Mouse (Mus musculus) adrenal gland, postnatal 4 days (tissue): Measurements from ENCODE around the gene Isyna1. TPM values are rescaled to one million over a fixed set of nuclear protein-coding genes. Genes with fewer than 3 reads are reported as not detected.
A peak's percentile ranks its signal among the peaks of the same experiment; 100 is the strongest.

ENCODE experiments used
- DNase-seq, 2 experiments: peaks; one replicate each; pipeline ENCODE4 v3.0.0; 2021 to 2022; ENCODE audit warnings: low spot score in 2 of 2, mixed read lengths in 2 of 2
- total RNA-seq, 2 experiments: library from RNA; stranded (reverse); gene quantifications; 2 replicates each; pipeline ENCODE4 v1.2.3; 2021

The Isyna1 gene
- total RNA-seq, 2 experiments from 2014 or later: 82.6 to 88.9 TPM

GRCm38 (mm10) chr8:70616645-70617044 lies 22.5 kb downstream of the Isyna1 start:
- DNase-seq: no peak

DNA sequence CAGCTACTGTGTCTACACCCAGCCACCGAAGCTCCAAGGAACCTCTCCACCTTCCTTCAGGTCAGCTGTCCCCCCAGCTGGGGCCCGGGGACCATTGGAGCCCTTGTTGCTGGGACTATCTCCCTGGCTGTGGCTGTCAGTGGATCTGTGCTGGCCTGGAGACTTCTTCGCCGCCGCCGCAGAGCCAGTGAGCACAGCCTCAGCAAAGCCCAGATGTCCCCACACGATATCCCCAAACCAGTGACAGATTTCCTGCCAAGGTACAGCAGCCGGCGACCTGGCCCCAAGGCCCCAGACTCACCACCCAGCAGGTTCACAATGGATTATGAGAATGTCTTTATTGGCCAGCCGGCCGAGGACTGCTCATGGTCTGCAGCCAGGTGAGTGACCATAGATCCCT lies 23.8 kb downstream of the Isyna1 start:
- no peak for DNase-seq

DNA sequence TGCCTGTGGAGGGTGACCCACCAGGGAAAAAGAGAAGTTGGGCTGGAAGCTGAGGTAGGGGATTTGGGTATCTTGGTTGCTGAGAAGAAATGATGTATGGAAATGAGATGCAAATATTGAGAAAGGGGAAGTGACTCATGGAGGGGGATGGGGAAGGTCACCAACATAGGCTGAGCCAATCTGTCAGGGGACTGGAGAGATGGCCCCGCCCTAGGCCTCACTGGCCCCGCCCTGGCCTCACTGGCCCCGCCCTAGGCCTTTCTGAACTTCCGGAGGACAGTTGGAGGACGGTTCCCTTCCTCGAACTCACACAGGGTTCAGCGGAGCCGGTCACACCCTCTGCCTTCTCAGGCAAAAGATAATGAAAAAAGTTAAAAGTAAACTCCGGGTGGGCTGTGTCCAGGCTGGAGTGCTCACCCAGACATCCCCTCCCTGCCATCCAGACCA lies 24.7 kb downstream of the Isyna1 start:
- no peak for DNase-seq

DNA sequence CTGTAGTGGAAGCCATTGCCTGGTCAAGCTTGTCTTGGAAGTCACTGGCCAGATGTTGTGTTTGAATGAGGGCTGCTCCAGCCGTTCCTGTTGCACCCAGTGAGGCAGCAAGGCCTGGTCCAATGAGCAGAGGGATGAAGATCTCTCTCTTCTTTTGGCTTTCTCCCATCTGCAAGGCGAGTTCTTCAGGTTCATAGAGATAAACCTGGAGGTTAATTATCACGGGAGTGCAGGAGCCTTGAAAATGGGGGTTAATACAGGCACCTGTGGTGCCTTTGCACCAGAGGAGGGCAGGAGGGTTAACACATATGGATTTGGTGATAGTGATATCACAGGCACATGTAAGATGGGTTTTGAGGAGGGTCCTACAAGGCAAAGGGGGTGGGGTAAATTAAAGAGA lies 28.0 kb downstream of the Isyna1 start:
- no peak for DNase-seq

DNA sequence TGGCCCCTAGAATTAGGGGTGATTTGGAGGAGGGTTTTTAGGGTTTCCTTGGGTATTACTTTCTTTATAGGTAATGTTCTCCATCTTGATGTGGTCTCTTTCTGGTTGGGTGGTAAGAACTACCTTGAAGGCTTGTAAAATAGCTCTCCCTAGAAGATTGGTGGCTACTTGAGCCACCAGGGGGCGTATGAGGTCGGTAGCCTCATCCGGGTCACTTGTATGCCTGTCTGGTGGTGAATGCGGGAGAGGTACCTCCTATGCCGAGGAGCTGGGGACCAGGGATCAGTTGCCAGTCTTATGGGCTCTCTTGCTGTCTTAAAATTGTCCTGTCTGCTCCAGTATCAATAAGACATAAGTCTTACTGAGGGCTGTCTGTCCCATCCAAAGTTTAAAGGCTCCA lies 30.9 kb downstream of the Isyna1 start:
- DNase-seq: no peak

GRCm38 (mm10) chr8:70627041-70627440 lies 32.9 kb downstream of the Isyna1 start:
- DNase-seq: no peak

GRCm38 (mm10) chr8:70628986-70629490 lies 34.9 kb downstream of the Isyna1 start:
- DNase-seq: no peak

DNA sequence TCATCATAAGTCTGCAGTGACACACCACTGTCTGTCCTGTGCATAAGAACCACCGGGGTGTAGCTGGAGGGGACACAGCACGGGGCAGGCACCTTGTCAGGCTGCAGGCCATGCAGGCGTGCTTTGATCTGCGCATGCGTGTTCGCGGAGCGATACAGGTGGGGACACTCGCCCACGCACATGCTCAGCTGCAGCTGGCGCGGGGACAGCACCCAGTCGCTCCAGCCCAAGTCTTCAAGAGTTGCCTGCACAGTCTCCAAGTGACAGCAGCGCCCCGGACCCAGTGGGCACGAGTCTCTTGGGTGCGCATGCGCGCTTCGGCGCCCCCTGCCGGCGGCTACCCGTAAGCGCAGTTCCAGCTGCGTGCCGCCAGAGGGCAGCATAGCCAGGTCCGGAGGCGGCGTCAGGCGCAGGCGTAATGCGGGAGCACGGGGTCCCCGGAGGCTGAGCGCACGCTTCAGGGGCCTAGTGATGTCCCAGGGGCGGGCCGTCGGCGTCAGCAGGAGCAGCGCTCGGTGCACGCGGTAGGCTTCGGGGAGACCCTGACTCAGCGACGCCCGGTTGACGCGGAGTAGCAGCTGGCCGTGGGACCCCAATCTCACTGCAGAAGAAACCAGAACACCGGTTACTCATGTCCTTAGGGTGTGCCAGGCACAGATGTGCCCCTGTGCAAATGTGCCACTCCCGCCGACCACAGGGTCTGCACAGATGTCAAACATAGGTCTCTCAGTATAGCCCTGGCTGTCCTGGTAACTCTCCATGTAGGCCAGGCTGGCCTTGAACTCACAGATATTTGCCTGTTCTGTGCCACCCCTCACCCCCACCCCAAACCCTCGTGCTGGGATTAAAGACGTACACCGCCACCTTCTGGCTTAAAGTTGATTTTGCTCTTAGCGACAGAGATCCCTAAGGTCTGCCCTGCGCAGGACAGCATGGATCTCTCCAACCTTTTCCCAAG lies 35.7 kb downstream of the Isyna1 start:
- DNase-seq: peak; percentile 76 to 82

GRCm38 (mm10) chr8:70630532-70631381 lies 36.6 kb downstream of the Isyna1 start:
- no peak for DNase-seq

- DNase-seq: no peak
Observed at GRCm38 (mm10) chr8:70631436-70631835, 37.3 kb downstream of the Isyna1 start.

DNA sequence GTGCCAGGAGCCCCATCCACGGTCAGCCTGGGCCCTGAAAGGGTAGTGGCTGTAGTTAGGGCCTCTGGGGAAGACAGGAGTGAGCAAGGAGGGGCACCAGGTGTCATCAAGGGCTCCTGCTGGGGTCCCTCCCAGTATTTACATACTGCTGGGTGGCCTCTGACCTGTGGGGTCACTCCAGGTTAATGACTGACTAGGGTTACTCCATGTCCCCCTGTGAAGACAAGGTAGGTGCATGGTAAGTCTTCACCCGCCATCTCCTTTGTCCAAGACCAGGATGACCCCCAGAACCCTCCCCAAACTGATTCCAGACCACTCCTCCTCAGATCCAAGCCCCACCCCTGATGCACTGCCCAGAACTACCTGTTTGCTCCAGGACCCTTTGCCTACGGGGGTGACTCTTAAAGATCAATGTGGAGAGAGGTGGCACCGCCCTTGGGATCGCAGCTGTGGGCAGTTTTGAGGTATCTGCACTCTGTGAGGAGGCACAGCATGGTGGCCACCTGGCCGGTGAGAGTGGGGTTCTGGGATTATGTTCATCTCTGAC lies 38.2 kb downstream of the Isyna1 start, which contains the start of gene Gdf15:
Gdf15 (minus strand) TSS at position 111 of the 547 bp plus-strand sequence.
- no peak for DNase-seq

DNA sequence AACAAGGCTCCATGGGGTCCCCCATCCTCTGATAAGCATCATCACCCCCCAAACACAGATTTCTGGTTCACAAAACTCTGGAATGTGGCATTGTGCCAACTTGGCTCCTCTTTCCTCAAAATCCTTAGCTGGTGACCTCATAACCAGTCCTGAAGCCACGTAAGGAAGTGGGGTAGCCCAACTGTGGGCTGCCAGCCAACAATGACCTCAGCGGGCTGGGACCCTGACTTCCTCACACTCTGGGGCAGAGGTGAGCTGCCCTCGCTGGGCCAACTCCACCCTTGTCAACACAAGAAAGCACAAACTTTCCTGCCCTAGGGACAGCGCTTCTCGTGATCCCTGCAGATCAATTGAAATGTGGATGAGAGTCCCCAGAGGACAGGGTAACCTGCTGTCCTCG lies 39.9 kb downstream of the Isyna1 start:
- DNase-seq: no peak

- DNase-seq: no peak
Observed at GRCm38 (mm10) chr8:70635527-70635926, 41.4 kb downstream of the Isyna1 start.

DNA sequence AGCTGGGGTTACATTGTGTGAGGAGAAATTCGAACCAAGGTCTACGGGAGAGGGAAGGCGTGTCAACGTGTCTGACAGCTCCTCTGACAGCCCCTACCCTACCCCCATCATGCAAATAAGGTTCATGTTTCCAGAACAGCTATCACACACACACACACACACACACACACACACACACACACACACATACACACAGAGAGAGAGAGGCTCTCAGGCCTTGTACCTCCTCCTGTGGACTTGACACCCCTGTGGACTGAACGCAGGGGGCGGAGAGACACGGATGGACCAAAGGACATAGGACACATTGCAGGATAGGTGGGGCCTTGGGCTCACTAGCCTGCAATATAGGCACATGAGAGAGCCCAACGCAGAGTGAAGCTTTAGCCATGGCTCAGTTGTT lies 42.7 kb downstream of the Isyna1 start:
- DNase-seq: no peak

DNA sequence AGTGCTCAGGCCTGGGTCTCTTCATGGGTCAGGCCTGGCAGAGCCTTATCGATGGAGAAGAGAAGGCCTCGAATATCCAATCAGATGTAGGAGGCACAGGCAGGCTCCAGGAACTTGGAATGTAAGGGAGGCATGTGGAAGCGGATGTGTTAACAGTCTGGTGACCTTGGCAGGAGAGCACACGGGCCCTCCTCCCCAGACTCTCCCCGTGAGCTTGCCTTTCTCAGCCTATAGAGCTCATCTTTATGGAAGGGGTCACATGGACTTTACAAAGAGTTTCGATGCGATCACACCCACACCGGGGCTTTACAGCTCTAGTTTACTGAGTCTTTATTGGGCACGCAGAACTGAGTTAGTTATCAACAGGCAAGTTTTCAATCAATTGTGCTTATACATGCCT lies 44.6 kb downstream of the Isyna1 start:
- no peak for DNase-seq

DNA sequence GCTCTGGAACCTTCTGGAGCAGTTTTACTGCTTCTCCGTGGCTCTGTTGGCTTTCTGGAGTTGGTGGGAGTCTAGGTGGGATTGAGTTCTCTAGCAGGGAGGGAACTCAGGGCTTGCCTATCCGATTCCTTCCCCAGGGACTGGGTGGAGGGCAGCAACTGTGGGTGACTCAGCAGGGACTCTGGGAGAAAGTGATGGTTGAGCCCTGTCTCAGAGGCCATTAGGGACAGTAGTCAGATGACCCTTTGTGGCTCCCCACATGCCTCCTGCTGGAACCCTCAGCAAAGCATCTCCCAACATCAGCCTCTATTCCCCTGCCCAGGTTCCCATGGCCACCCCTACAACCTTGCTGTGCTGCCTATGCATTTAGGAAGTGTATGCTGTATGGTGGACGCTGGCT lies 48.8 kb downstream of the Isyna1 start:
- DNase-seq: no peak

GRCm38 (mm10) chr8:70644065-70644464 lies 49.9 kb downstream of the Isyna1 start:
- no peak for DNase-seq

DNA sequence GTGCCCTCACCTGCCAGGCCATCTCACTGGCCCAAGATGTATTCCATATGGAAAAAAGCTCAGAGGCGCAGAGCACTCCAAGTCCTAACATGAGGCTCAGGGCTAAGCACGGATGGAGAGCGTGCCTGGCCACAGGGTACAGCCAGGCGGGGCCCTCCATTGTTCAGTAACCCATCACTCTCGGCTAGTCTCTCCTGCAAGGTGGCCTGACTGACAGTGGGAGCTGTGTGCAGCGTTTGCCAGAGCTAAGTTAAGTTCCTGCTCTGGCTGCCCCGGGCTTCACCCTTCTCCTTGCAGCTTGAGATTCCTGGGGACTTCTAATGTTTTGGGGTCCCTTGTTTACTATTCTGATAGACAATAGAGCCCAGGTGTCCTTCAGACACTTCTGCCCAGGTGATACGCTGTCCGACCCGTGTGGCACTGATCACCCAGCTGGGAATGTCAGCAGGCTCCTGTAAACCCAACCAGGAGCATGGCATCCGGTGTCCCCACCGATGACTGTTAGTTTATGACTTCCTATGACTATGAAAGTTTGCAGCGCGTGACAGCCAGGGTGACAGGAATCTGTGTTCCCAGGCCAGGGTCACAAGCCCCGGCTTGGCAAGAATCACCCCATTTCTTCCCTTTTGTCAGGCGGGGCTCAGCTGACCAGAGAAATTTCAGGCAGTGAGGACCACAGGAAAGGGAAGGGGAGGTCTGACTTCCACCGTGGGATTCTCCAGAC lies 51.5 kb downstream of the Isyna1 start:
- DNase-seq: no peak

GRCm38 (mm10) chr8:70646369-70646768 lies 52.2 kb downstream of the Isyna1 start:
- no peak for DNase-seq

GRCm38 (mm10) chr8:70646775-70647174 lies 52.6 kb downstream of the Isyna1 start:
- DNase-seq: no peak
